Mouse (Mus musculus) stomach, embryonic 15.5 days (tissue): ENCODE data around the gene Tmem50b. TPM values are rescaled to one million over a fixed set of nuclear protein-coding genes. Genes with fewer than 3 reads are reported as not detected.
"Not testable (repeated sequence)": the region's sequence is repeated elsewhere in the genome, so short reads cannot be mapped to it uniquely, and the experiment has no call there.

ENCODE experiments used
- ATAC-seq: fragments of 200-750 bp; cut with Nextera tagmentation; 2 replicates; pipeline ENCODE4 v1.8.0; 2017; ENCODE audit warnings: low read depth, moderate number of reproducible peaks, moderate TSS enrichment; ENCODE audit not compliant: insufficient read depth, low FRiP score
- H3K27ac ChIP-seq: fragments of 300-500 bp; sonication (generic); 2 replicates; pipeline ENCODE4 v1.5.1; 2015; ENCODE audit warnings: mild to moderate bottlenecking, inconsistent platforms
- H3K27me3 ChIP-seq: fragments of 300-500 bp; sonication (generic); replicated peaks from 2 replicates; pipeline ENCODE4 v1.6.1; 2015; ENCODE audit warnings: inconsistent platforms
- H3K36me3 ChIP-seq: fragments of 300-500 bp; sonication (generic); 2 replicates; pipeline ENCODE4 v1.6.1; 2015; ENCODE audit warnings: inconsistent platforms
- H3K4me1 ChIP-seq: fragments of 300-500 bp; sonication (generic); 2 replicates; pipeline ENCODE4 v1.6.1; 2015; ENCODE audit warnings: inconsistent platforms
- H3K4me2 ChIP-seq: fragments of 300-500 bp; sonication (generic); 2 replicates; pipeline ENCODE4 v1.6.1; 2015; ENCODE audit warnings: mild to moderate bottlenecking, inconsistent platforms
- H3K4me3 ChIP-seq: fragments of 300-500 bp; sonication (generic); replicated peaks from 2 replicates; pipeline ENCODE4 v1.5.1; 2015; ENCODE audit warnings: inconsistent platforms
- H3K9ac ChIP-seq: fragments of 300-500 bp; sonication (generic); 2 replicates; pipeline ENCODE4 v1.6.1; 2015; ENCODE audit warnings: inconsistent platforms
- H3K9me3 ChIP-seq: fragments of 300-500 bp; sonication (generic); 2 replicates; pipeline ENCODE4 v1.6.1; 2016; ENCODE audit warnings: inconsistent platforms
- WGBS: fragments of 180-500 bp; shearing (Covaris S2); methylation state at CpG from one replicate; pipeline ENCODE4 v1.1.7; 2015; 5-methylcytosine and 5-hydroxymethylcytosine counted together
- microRNA-seq: library from miRNA; unstranded; fragments of <30 nt; microRNA quantifications from one replicate; pipeline ENCODE4, GENCODE M21; 2016
- polyA plus RNA-seq: library from polyadenylated mRNA; unstranded; fragments of >200 nt; fragmentation: Nextera tagmentation; extraction: Ambion mirVana; gene quantifications from 2 replicates; pipeline ENCODE4 v1.2.1, GENCODE M21; 2015

Gene Tmem50b
- polyA plus RNA-seq, 1 experiment from 2014 or later, result 46.7 TPM

DNA sequence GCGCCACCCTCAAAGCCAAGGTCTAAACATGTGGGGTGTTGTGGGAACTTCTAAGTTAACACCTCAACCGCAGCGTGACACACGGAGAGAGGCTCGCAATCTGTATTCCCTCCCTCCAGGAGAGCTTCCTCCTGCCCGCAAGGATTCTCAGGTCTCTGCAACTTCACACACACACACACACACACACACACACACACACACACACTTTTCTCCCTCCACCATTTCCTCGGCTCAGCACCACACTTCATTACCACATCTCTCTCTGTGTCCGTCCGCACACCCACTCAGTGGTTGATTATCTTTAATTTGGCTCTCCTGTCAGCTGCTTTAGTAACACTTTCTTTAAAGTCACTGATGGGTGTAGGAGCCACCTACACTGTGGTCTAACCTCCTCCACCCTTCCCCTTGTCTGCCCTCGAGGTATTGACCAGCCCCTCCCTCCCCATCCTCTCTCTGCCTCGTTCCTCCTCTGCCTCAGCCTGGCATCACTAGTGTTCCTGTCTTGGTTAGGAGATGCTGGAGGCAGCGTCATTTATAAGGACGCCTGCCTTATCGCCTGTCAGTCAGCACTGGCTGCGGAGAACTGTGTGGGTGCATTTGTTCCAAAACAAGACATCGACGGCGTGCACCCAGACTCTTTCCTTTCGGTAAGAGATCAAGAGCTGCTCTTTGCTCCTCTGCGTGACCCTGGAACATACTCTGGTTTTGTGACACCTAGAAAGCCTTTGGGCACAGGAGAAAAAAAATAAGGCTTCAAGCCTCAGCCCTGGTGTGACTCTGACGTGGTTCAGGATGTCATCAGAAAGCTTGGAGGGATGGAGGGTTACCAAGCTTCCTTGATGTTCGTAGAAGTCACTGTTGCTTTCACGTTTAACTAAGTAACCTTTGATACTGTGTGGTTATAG lies 64.3 kb downstream of the Tmem50b start:
- Histone ChIP-seq H3K27ac (no peak overlapping the region), H3K4me3 (no peak overlapping the region), H3K36me3 (no peaks in the 10 kb centered on the region), H3K9me3 (no peaks in the 10 kb centered on the region), H3K27me3 (0 out of 2 replicates have a peak, but pooled peaks cover 3% of the 10 kb centered on the region), H3K9ac (no peak overlapping the region), H3K4me2 (no peak overlapping the region), H3K4me1 (no peaks in the 10 kb centered on the region)
- 60% methylated on average over 22 of the region's 23 CpGs for WGBS
- ATAC-seq, result no peak

DNA sequence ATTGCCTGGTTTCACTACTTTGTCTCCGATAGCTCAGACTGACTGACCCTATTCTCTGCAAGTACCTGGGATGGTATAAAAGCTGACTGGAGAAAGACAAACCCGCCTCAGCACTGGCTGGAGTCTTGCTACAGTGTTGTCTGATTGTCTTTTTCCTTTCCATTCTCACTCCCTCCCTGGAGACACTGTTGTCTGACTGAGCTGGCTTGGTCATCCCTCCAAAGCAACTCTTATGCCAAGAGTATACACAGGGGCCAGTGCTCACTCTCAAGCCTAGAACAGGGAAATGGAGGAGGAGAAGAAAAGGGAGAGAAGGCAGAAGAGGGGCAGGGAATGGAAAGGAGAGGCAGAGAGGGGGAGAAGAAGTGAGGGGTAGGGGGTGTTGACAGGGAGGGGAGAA lies 65.2 kb downstream of the Tmem50b start:
- no peak for ATAC-seq
- 41% methylated on average over 2 of the region's 2 CpGs for WGBS
- H3K27me3 ChIP-seq, result 0 out of 2 replicates have a peak, but pooled peaks cover 3% of the 10 kb centered on the region
- no peaks in the 10 kb centered on the region for H3K4me1 ChIP-seq
- H3K9me3 ChIP-seq, result no peaks in the 10 kb centered on the region
- no peak overlapping the region for H3K4me2 ChIP-seq
- no peak overlapping the region for H3K9ac ChIP-seq
- H3K27ac ChIP-seq, result no peak overlapping the region
- H3K36me3 ChIP-seq, result no peaks in the 10 kb centered on the region
- H3K4me3 ChIP-seq, result no peak overlapping the region

DNA sequence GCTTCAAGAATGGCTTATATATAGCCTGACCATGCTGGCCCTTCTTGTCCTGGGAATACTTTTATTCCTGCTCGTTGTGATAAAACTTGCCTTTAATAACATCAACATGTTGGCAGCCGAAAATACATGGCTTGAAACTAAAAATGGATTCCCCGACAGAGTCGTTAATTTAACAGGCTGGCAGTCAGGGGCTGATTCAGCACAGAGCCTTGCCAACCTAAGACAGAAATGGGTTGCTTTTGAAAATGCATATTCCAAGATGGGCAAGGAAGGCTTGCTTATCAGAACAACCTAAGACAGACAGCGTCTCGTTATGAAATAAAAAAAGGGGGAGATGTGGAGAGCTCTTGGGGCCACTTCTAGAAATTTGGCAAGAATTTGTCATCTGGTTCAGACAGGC lies 65.7 kb downstream of the Tmem50b start:
- no peak overlapping the region for H3K27ac ChIP-seq
- ATAC-seq, result no peak
- 73% methylated on average over 6 of the region's 6 CpGs for WGBS
- no peaks in the 10 kb centered on the region for H3K36me3 ChIP-seq
- H3K9ac ChIP-seq, result no peak overlapping the region
- H3K4me2 ChIP-seq, result no peak overlapping the region
- H3K4me3 ChIP-seq, result no peak overlapping the region
- H3K9me3 ChIP-seq, result no peaks in the 10 kb centered on the region
- H3K27me3 ChIP-seq, result 0 out of 2 replicates have a peak, but pooled peaks cover 3% of the 10 kb centered on the region
- H3K4me1 ChIP-seq, result no peaks in the 10 kb centered on the region

DNA sequence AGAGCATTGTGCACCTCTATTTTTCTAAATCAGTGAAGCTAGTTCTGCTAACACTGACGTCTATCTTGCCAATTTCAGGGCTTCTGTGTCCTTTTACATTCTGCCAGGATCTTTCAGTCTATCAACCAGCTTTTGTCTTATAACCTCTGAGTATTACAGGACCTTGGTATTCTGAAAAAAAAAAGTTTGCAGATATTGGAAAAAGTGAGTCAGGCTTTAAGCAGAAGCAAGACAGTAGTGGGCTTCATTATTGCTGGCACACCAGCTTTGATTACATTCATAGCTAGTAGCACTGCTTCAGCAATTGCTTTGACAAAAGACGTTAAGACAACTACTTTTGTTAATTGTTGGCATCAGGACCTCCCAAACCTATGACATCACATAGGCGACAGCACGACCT lies 66.8 kb downstream of the Tmem50b start:
- H3K36me3 ChIP-seq, H3K9me3 ChIP-seq, H3K4me1 ChIP-seq, H3K27me3 ChIP-seq, H3K4me2 ChIP-seq, ATAC-seq, H3K9ac ChIP-seq, H3K4me3 ChIP-seq, H3K27ac ChIP-seq: not testable (repeated sequence)
- 70% methylated on average over 4 of the region's 4 CpGs for WGBS

DNA sequence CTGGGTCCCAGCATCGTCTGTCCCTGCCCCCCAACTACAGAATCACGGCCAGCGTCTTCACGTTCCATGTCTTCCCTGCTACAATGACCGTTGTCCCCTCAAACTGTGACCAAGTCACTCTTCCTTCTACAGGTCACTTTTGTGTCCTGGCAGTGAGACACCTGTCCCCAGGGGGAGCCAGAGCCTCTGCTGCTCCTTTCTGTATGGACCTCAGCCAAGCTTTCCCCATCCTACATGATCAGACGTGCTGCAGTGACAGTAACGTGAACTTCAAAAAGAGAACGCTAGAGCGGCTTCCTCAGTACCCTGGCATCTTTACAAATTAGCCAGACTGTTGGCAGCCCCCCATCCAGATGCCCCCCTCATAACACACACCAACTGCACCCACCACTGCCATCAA lies 69.0 kb downstream of the Tmem50b start:
- ATAC-seq, result no peak
- Histone ChIP-seq H3K4me3 (no peak overlapping the region), H3K36me3 (no peaks in the 10 kb centered on the region), H3K4me2 (no peak overlapping the region), H3K9me3 (no peaks in the 10 kb centered on the region), H3K4me1 (no peaks in the 10 kb centered on the region), H3K27me3 (no peaks in the 10 kb centered on the region), H3K9ac (no peak overlapping the region), H3K27ac (no peak overlapping the region)
- WGBS, result 78% methylated on average over 9 of the region's 9 CpGs

DNA sequence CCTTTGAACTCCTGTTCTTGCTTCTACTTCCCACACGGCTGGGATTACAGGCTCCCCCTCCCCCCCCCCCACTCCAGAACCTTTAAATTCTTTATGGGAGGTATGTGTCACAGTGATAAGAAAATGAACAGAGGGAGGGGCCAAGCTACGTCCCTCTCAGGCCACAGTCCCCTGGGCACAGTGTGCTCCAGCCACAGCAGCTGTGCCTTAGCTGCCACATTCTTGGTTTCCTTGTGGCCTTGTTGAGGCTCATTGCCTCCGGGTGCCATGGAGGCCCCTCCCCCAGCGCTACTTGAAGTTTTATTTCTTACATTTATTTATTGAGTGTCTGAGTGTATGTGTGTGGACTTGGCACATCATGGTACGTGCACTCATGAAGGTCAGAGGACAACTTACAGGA lies 70.1 kb downstream of the Tmem50b start:
- Histone ChIP-seq H3K4me3 (no peak overlapping the region), H3K36me3 (no peaks in the 10 kb centered on the region), H3K9ac (no peak overlapping the region), H3K4me1 (no peaks in the 10 kb centered on the region), H3K9me3 (no peaks in the 10 kb centered on the region), H3K4me2 (no peak overlapping the region), H3K27ac (no peak overlapping the region), H3K27me3 (no peaks in the 10 kb centered on the region)
- ATAC-seq, result 0 out of 2 replicates have a peak, but pooled peaks have one; percentile 35
- 43% methylated on average over 5 of the region's 5 CpGs for WGBS

DNA sequence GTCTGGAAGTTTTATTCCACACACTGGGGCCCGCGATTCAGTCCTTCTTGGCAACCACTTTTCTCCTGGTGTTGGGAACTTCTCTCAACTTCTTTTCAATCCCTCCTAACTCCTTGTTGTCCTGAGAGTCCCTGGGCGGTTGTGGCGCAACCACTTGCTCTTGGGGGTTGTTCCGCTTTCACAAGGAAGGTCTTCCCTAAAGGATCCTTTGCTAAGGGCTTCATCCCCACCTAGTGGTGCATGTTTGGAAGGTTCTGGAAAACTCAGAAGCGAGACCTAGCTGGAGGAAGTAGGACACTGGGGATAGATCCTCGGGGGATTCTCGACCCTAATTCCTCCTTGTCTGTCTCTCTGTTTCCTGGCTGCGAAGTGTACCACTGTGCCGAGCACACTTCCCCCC lies 70.5 kb downstream of the Tmem50b start:
- Histone ChIP-seq H3K4me2 (no peak overlapping the region), H3K27ac (no peak overlapping the region), H3K9me3 (no peaks in the 10 kb centered on the region), H3K4me1 (no peaks in the 10 kb centered on the region), H3K9ac (no peak overlapping the region), H3K4me3 (no peak overlapping the region), H3K36me3 (no peaks in the 10 kb centered on the region), H3K27me3 (no peaks in the 10 kb centered on the region)
- 64% methylated on average over 10 of the region's 10 CpGs for WGBS
- no peak for ATAC-seq

DNA sequence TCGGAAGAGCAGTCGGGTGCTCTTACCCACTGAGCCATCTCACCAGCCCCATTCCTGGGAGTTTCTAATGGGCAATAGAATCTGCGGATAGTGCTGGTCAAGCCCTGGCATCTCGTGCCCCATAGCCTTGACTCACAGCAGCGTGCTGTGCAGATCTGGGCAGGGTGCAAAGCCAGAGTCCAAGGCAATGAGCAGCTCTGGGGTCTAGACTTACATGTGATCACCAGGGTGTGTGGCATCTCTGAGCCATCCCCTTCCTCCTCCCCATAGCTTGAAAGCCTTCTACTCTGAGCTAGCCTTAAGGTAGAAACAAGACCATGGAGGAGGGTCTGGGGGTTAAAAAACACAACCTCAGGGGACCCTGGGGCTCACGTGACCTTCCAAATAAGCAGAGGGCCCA lies 71.3 kb downstream of the Tmem50b start:
- no peak for ATAC-seq

More for the DNA sequence above, 71.3 kb downstream of the Tmem50b start:
- no peak overlapping the region for H3K9ac ChIP-seq
- H3K36me3 ChIP-seq, result no peaks in the 10 kb centered on the region
- H3K9me3 ChIP-seq, result no peaks in the 10 kb centered on the region
- no peaks in the 10 kb centered on the region for H3K4me1 ChIP-seq
- no peak overlapping the region for H3K27ac ChIP-seq
- no peak overlapping the region for H3K4me2 ChIP-seq
- H3K4me3 ChIP-seq, result no peak overlapping the region
- no peaks in the 10 kb centered on the region for H3K27me3 ChIP-seq
- 93% methylated on average over 6 of the region's 6 CpGs for WGBS

Small RNA genes within 50 kb of the gene (microRNA-seq; reads per million reads assigned to microRNA genes)
- not detected for gene Mir6367

Other genes with a start within 250 kb of the Tmem50b start
- gene Ifnar2, start 225.0 kb downstream of the Tmem50b start, polyA plus RNA-seq, result 49.4 and 60.4 TPM in 2 replicates
- not detected in 2 replicates for gene Gm21970, start 206.1 kb downstream of the Tmem50b start, polyA plus RNA-seq
- gene Il10rb, start 191.6 kb downstream of the Tmem50b start, polyA plus RNA-seq, result 45.5 and 53.4 TPM in 2 replicates
- gene Ifnar1, start 112.6 kb downstream of the Tmem50b start, polyA plus RNA-seq, result 48.8 and 49.4 TPM in 2 replicates
- 49.3 and 55.6 TPM in 2 replicates for gene Ifngr2, start 50.7 kb downstream of the Tmem50b start, polyA plus RNA-seq
- 2.9 and 3.3 TPM in 2 replicates for gene Dnajc28, start 21.2 kb upstream of the Tmem50b start, polyA plus RNA-seq
- gene Gart, start 49.2 kb upstream of the Tmem50b start, polyA plus RNA-seq, result 107 and 115 TPM in 2 replicates
- gene Son, start 49.7 kb upstream of the Tmem50b start, polyA plus RNA-seq, result 108 and 114 TPM in 2 replicates
- gene Donson, start 91.0 kb upstream of the Tmem50b start, polyA plus RNA-seq, result 20.5 and 21.1 TPM in 2 replicates
- 67.6 and 71.6 TPM in 2 replicates for gene Cryzl1, start 131.2 kb upstream of the Tmem50b start, polyA plus RNA-seq
- 19.4 and 21.7 TPM in 2 replicates for gene Itsn1, start 131.5 kb upstream of the Tmem50b start, polyA plus RNA-seq